Mouse (Mus musculus) cerebellum, adult 11 months (tissue): ENCODE results near the gene Dach2.
"Not testable (repeated sequence)": the region's sequence is repeated elsewhere in the genome, so short reads cannot be mapped to it uniquely, and the experiment has no call there.

Experiments used
- DNase-seq: peaks from one replicate; pipeline ENCODE4 v3.0.0; 2022

The Dach2 gene

GRCm38 (mm10) chrX:113297404-113297803 is at the start of gene Dach2:
Gene Dach2, plus strand, starts transcription at chrX:113297510.
- DNase-seq: no peak

DNA sequence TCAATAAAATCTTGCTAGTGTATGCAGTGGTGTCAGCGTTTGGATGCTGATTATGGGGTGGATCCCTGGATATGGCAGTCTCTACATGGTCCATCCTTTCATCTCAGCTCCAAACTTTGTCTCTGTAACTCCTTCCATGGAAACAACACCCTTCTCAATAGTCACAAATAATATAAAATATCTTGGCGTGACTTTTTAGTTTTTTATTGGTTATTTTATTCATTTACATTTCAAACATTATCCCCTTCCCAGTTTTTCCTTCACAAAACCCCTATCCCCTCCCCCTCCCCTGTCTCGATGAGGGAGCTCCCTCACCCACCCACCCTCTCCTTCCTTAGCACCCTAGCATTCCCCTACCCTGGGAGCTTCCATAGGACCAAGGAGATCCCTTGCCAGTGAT is 44.9 kb upstream of the Dach2 start:
- not testable (repeated sequence) for DNase-seq

GRCm38 (mm10) chrX:113298031-113298430 is 721 bp downstream of the Dach2 start:
- DNase-seq: no peak

GRCm38 (mm10) chrX:113298468-113298867 is 1.2 kb downstream of the Dach2 start:
- DNase-seq: no peak

- DNase-seq: no peak
These were observed 7.0 kb downstream of the Dach2 start for GRCm38 (mm10) chrX:113304323-113304722.

DNA sequence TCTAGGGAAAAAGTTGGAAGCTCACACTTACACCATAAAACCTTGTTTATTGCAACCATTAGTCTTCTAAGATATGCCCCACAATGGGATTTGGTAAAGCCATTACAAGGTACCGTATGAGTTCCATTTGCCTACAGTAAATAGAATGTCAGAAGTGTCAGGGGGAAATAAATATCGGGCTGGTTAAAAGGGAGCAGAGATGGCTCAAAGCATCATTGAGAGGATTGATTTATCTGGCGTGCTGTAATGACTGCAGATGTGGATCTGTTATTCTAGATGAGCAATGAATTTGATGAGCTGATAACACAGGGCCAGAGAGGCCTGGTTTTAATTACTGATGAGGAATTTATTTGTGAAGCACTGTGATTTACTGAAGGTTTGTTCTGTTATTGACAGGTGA is 40.8 kb downstream of the Dach2 start:
- no peak for DNase-seq

DNA sequence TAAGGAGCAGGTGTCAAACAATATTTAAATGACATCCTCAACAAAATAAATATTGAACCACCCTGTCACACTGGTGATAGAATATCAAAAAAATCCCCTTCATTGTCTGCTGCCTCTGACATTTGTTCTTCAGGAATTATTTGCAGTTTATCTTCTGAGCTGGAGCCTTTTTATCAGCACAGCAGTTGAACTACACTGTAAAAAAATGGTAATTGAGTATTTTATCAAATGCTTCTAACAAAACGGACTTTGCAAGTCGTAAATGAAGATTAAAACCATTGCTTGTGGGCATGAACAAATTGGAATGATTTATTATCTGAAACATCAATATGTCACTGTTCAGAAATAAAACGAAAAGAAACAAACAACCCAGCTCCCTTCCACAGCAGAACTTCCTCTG is 97.1 kb downstream of the Dach2 start:
- DNase-seq: no peak

GRCm38 (mm10) chrX:113408756-113409155 is 111.4 kb downstream of the Dach2 start:
- DNase-seq: no peak

DNA sequence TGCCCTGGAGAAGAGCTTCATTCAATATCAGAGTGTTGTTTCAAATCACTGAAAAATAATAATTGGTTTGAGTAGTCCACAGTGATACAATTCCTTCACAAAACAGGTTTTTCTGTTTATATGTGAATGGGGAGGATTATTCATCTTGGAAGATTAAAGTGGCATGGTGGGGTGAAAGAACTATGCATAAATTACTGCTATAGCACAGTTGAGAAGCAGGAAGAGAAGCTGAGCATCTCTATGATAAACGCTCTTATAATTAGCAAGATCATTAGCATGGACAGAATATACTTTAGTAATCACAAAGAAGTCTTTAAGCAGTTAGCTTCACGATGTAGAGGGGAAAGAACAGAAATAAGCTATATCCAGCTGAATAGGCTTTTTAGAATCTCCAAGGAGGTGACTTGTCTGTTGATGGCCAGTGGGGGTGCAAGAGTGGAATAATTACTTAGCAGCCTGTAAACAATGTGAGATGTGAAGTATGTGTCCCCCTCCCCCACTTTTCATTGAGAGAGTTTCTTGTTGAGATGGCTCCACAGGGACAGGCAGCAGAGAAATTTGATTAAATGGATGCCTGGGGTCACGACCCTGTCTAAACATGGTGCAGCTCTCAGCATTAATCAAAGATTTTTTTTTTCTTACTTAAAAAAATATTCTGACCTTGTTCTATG is 124.3 kb downstream of the Dach2 start:
- no peak for DNase-seq

- DNase-seq: no peak
These were observed 184.8 kb downstream of the Dach2 start for GRCm38 (mm10) chrX:113482131-113482530.

DNA sequence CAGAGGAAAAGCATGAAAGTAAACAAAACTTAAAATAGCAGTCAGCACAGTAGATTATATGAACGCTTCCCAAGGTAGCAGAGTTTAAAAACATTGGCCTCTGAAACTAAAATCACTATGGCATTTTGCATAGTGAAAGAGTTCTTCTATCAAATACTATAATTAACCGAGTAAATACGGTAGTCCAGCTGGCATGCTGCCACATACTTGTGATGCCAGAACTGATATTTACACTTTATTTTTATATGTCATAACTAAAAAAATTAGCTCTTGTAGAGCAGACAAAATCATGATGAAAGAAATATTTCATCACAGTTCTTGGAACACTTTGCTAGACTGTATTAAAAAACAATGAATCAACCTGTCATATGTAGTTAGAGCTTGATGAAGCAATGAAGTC is 247.8 kb downstream of the Dach2 start:
- no peak for DNase-seq

GRCm38 (mm10) chrX:113563897-113564296 is 266.6 kb downstream of the Dach2 start:
- DNase-seq: no peak

- no peak for DNase-seq
These were observed 368.8 kb downstream of the Dach2 start for GRCm38 (mm10) chrX:113666069-113666468.

- DNase-seq: no peak
These were observed 389.9 kb downstream of the Dach2 start for GRCm38 (mm10) chrX:113687163-113687562.

DNA sequence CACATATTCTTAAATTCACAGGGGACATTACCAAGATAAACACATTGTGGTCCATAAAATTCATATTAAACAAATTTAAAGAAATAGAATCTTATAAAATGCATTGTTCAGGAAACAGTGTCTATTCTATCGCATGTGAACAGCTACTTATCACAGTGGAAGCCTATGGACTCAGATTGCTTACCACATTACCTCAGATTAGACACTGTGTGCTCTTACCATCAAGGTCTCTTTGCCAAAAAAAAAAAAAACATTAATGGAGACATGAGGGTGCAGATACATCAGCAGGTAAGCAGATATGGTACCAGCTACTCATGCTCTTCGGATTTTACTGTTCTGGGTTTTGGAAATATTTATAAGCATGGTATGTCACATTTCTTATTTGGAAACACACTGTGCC is 415.1 kb downstream of the Dach2 start:
- no peak for DNase-seq

DNA sequence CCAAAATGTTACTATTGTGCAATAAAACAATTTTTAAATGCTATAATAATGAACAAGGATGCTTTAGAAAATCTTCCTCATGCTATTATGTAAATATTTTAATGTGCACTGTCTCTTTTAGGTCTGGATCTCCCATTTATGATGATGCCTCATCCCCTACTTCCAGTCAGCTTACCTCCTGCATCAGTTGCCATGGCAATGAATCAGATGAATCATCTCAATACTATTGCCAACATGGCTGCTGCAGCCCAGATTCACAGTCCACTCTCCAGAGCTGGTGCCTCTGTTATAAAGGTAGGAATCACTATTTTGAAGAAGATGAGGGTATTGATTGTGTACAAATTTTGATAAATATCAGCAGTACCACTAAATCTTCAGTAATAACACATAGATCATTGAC is 426.8 kb downstream of the Dach2 start:
- DNase-seq: no peak

- no peak for DNase-seq
These were observed 449.8 kb downstream of the Dach2 start for GRCm38 (mm10) chrX:113747122-113747521.

DNA sequence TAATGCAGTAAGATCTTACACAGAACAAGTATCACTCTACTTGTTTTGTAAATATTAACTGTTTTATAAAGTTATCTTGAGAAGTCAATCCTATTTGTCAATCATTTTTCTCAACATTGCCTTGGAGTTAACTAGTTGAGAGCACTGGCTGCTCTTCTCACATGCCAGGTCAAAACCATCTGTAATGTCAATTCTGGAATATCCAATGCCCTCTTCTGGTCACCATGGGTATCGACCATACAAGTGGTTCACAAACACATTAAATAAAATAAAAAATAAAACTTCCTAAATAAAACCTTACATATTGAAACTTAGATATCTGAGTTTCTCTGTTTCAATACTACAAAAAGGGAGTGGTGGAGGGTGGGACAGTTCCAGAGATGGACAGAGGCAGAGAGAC is 495.0 kb downstream of the Dach2 start:
- DNase-seq: no peak

- no peak for DNase-seq
These were observed 513.1 kb downstream of the Dach2 start for GRCm38 (mm10) chrX:113810369-113810768.

- no peak for DNase-seq
These were observed 529.5 kb downstream of the Dach2 start for GRCm38 (mm10) chrX:113826810-113827209.

- no peak for DNase-seq
These were observed 535.8 kb downstream of the Dach2 start for GRCm38 (mm10) chrX:113833062-113833461.

- no peak for DNase-seq
These were observed 570.7 kb downstream of the Dach2 start for GRCm38 (mm10) chrX:113867835-113868495.
